In genomic region chr11:69075764-69076479, GRCm38 (mm10) we compare ENCODE assay signal across 19 mouse cellular contexts. TPM values are rescaled to one million over a fixed set of nuclear protein-coding genes. Genes with fewer than 3 reads are reported as not detected.
DNase-seq lines count a peak whose midpoint lies in the region; ATAC-seq and TF ChIP-seq lines count a peak whose summit lies in the region.
"Had no signal": no experiment of that assay in that cellular context is flagged by ENCODE, and none has a peak within 500 bp of the region (broad histone marks: within the 10 kb centered on the region; RNA-seq: fewer than 3 reads in every experiment).

No protein-coding gene starts in this region.

- ATAC-seq in liver, embryonic 13.5 days (ENCODE audit: low read depth): no peak
- ATAC-seq in liver, embryonic 12.5 days: no peak
- no peak for ATAC-seq in frontal cortex, adult (ENCODE audit: low TSS enrichment)
- no peak for ATAC-seq in hindbrain, postnatal 0 days
- ATAC-seq: forebrain, embryonic 13.5 days had no signal

- no peaks in the 10 kb centered on the region for H3K9me3 ChIP-seq in liver, embryonic 13.5 days (replicated peaks)
- no peaks in the 10 kb centered on the region for H3K9me3 ChIP-seq in liver, embryonic 12.5 days (replicated peaks)
- no peaks in the 10 kb centered on the region for H3K9me3 ChIP-seq in CH12.LX (replicated peaks; ENCODE audit: low read length)
- H3K9me3 ChIP-seq in hindbrain, postnatal 0 days (ENCODE audit: low read length): no peaks in the 10 kb centered on the region
- H3K9me3 ChIP-seq: forebrain, embryonic 13.5 days; hindbrain, embryonic 13.5 days; limb, embryonic 12.5 days; liver, embryonic 15.5 days had no signal

- H3K4me3 ChIP-seq in liver, embryonic 13.5 days (replicated peaks): no peak overlapping the region
- H3K4me3 ChIP-seq in liver, embryonic 12.5 days: no peak overlapping the region
- no peak overlapping the region for H3K4me3 ChIP-seq in CH12.LX (replicated peaks in 1 of 3; ENCODE audit: low read depth in 2 of 3, low read length in 2 of 3, poor library complexity in 1 of 3)
- H3K4me3 ChIP-seq in hindbrain, postnatal 0 days (ENCODE audit: low read length): no peak overlapping the region
- H3K4me3 ChIP-seq: forebrain, embryonic 13.5 days; hindbrain, embryonic 13.5 days; limb, embryonic 12.5 days; liver, embryonic 15.5 days had no signal

- H3K27me3 ChIP-seq in liver, embryonic 13.5 days: no peaks in the 10 kb centered on the region
- H3K27me3 ChIP-seq in liver, embryonic 12.5 days (replicated peaks): no peaks in the 10 kb centered on the region
- H3K27me3 ChIP-seq in CH12.LX (replicated peaks): peaks cover 2% of the 10 kb centered on the region
- no peaks in the 10 kb centered on the region for H3K27me3 ChIP-seq in hindbrain, postnatal 0 days (ENCODE audit: insufficient read depth, low read length)
- H3K27me3 ChIP-seq: forebrain, embryonic 13.5 days; hindbrain, embryonic 13.5 days; limb, embryonic 12.5 days; liver, embryonic 15.5 days had no signal

- no peak overlapping the region for H3K4me2 ChIP-seq in liver, embryonic 13.5 days
- no peak overlapping the region for H3K4me2 ChIP-seq in liver, embryonic 12.5 days
- H3K4me2 ChIP-seq in CH12.LX (ENCODE audit: insufficient read depth, low read depth, poor library complexity, severe bottlenecking): no peak overlapping the region
- H3K4me2 ChIP-seq in hindbrain, postnatal 0 days (ENCODE audit: low read depth, low read length): no peak overlapping the region
- H3K4me2 ChIP-seq: forebrain, embryonic 13.5 days; hindbrain, embryonic 13.5 days; limb, embryonic 12.5 days; liver, embryonic 15.5 days had no signal

- H3K27ac ChIP-seq in liver, embryonic 13.5 days: no peak overlapping the region
- H3K27ac ChIP-seq in liver, embryonic 12.5 days: no peak overlapping the region
- no peak overlapping the region for H3K27ac ChIP-seq in CH12.LX (ENCODE audit: insufficient read depth, low read depth)
- no peak overlapping the region for H3K27ac ChIP-seq in hindbrain, postnatal 0 days
- H3K27ac ChIP-seq: forebrain, embryonic 13.5 days; hindbrain, embryonic 13.5 days; limb, embryonic 12.5 days; liver, embryonic 15.5 days had no signal

- no peak for TF ChIP-seq POLR2A in CH12.LX (IDR thresholded peaks at IDR 0.05; ENCODE audit: low read depth, low read length)

- H3K79me2 ChIP-seq in CH12.LX (replicated peaks; ENCODE audit: control insufficient read depth, extremely low read depth, insufficient read depth, poor library complexity, severe bottlenecking): no peaks in the 10 kb centered on the region

- in situ Hi-C loops in CH12.LX (cut with MboI; ENCODE audit: low pct_ligation_motif_present, low pct_unique_long_range_greater_than_20kb, low sequenced_read_pairs): loop anchor here (25.0 kb wide), 1 partner anchor 936 kb away; the partner anchor contains the start of genes Acadvl, Dlg4 and Dvl2

- no peak for TF ChIP-seq CTCF in CH12.LX (conservative IDR thresholded peaks at IDR 0.05 in 1 of 2, IDR thresholded peaks at IDR 0.05 in 1 of 2; ENCODE audit: low read depth in 2 of 2, low read length in 2 of 2)
- TF ChIP-seq CTCF in hindbrain, postnatal 0 days (IDR thresholded peaks at IDR 0.05; ENCODE audit: low read depth): no peak

- H3K36me3 ChIP-seq in liver, embryonic 13.5 days: no peaks in the 10 kb centered on the region
- H3K36me3 ChIP-seq in liver, embryonic 12.5 days: no peaks in the 10 kb centered on the region
- no peaks in the 10 kb centered on the region for H3K36me3 ChIP-seq in CH12.LX (replicated peaks in 1 of 2; ENCODE audit: control insufficient read depth in 1 of 2, insufficient read depth in 1 of 2, low read length in 1 of 2)
- H3K36me3 ChIP-seq in hindbrain, postnatal 0 days (ENCODE audit: insufficient read depth, low read length): no peaks in the 10 kb centered on the region
- H3K36me3 ChIP-seq: hindbrain, embryonic 13.5 days; limb, embryonic 12.5 days; liver, embryonic 15.5 days had no signal

- no peak for TF ChIP-seq EP300 in CH12.LX (IDR thresholded peaks at IDR 0.05; ENCODE audit: low read length)

- TF ChIP-seq RAD21 in CH12.LX (IDR thresholded peaks at IDR 0.05; ENCODE audit: low read depth, low read length): no peak

- dilution Hi-C loops in CH12.LX (cut with MboI; ENCODE audit: extremely low pct_ligation_motif_present, extremely low pct_unique_long_range_greater_than_20kb, low sequenced_read_pairs): no loop called here

- H3K9ac ChIP-seq in liver, embryonic 13.5 days: no peak overlapping the region
- H3K9ac ChIP-seq in liver, embryonic 12.5 days: no peak overlapping the region
- no peak overlapping the region for H3K9ac ChIP-seq in CH12.LX (ENCODE audit: insufficient read depth, low read depth)
- no peak overlapping the region for H3K9ac ChIP-seq in hindbrain, postnatal 0 days (replicated peaks; ENCODE audit: low read length)
- H3K9ac ChIP-seq: forebrain, embryonic 13.5 days; hindbrain, embryonic 13.5 days; limb, embryonic 12.5 days; liver, embryonic 15.5 days had no signal

- peaks cover 45% of the 10 kb centered on the region for H3K4me1 ChIP-seq in liver, embryonic 13.5 days (replicated peaks)
- peaks cover 57% of the 10 kb centered on the region for H3K4me1 ChIP-seq in liver, embryonic 12.5 days
- H3K4me1 ChIP-seq in CH12.LX (ENCODE audit: control insufficient read depth in 1 of 2, insufficient read depth in 2 of 2): peaks cover 24 to 71% of the 10 kb centered on the region in 2 experiments
- H3K4me1 ChIP-seq in hindbrain, postnatal 0 days (ENCODE audit: insufficient read depth, low read length): peaks cover 6% of the 10 kb centered on the region; the same call in 1 of the 2 replicates

- 27% methylated on average over 9 of the region's 9 CpGs for WGBS in liver, embryonic 13.5 days (ENCODE audit: insufficient replicate concordance)
- 26% methylated on average over 9 of the region's 9 CpGs for WGBS in liver, embryonic 12.5 days (ENCODE audit: insufficient replicate concordance)
- WGBS in hindbrain, postnatal 0 days: 48% methylated on average over 8 of the region's 9 CpGs

- DNase-seq in cerebellum, adult 11 months: peak; percentile 6
- no peak for DNase-seq in cerebellum, postnatal 25 days
- peak; percentile 52 for DNase-seq in liver, embryonic 13.5 days
- peak; percentile 91 for DNase-seq in CH12.LX (ENCODE audit: extremely low read depth)
- DNase-seq in embryo, embryonic 10.5 days (ENCODE audit: low spot score): peak; percentile 71
- no peak for DNase-seq in hindbrain, postnatal 0 days (ENCODE audit: low spot score)
- DNase-seq: adrenal gland, postnatal 10 days; cerebellum, adult 11-12 months; cerebellum, postnatal 14 days; gastrocnemius, postnatal 25 days; kidney, postnatal 4 days; lung, postnatal 36 days; right cerebral cortex, postnatal 25 days had no signal

TF ChIP-seq in CH12.LX, 34 proteins besides CTCF, POLR2A, EP300 and RAD21 (continues in another document):
- no peak for TF ChIP-seq JUN (IDR thresholded peaks at IDR 0.05; ENCODE audit: insufficient read depth, low read depth, low read length)
- no peak for TF ChIP-seq NELFE (IDR thresholded peaks at IDR 0.05; ENCODE audit: low read depth, low read length)
- TF ChIP-seq HCFC1 (IDR thresholded peaks at IDR 0.05; ENCODE audit: low read depth, low read length): no peak
- peak; percentile 80; the same call in 1 of the 2 replicates for TF ChIP-seq ELF1 (IDR thresholded peaks at IDR 0.05; ENCODE audit: low read depth, low read length)
- no peak for TF ChIP-seq ZMIZ1 (IDR thresholded peaks at IDR 0.05; ENCODE audit: low read depth, low read length)

RNA-seq across cellular contexts. Expression of gene Tmem107, which starts 5.3 kb away (rescaled TPM):
- 30.8 and 31.7 TPM in 2 replicates for polyA plus RNA-seq in liver, embryonic 13.5 days (2015; fragmentation: Nextera tagmentation; extraction: Ambion mirVana)
- polyA plus RNA-seq in liver, embryonic 12.5 days (2016; fragmentation: Nextera tagmentation; extraction: Ambion mirVana): 32.0 and 34.8 TPM in 2 replicates
- total RNA-seq in CH12.LX (2012; rRNA removed): 24.4 and 30.1 TPM in 2 replicates
- 20.3 and 31.3 TPM in 2 replicates for total RNA-seq in CH12.LX (2014; rRNA removed)
- polyA plus RNA-seq in CH12.LX (2012; ENCODE audit: insufficient read length, low read depth): 13.4 and 22.6 TPM in 2 replicates
- total RNA-seq in hindbrain, postnatal 0 days (2014; rRNA removed): 68.9 and 135 TPM in 2 replicates
- 28.6 and 34.1 TPM in 2 replicates for polyA plus RNA-seq in hindbrain, postnatal 0 days (2015; fragmentation: Nextera tagmentation; extraction: Ambion mirVana)

RNA-seq across cellular contexts. Expression of gene Vamp2, which starts 12.4 kb away (rescaled TPM):
- 12.5 and 15.9 TPM in 2 replicates for polyA plus RNA-seq in liver, embryonic 13.5 days (2015; fragmentation: Nextera tagmentation; extraction: Ambion mirVana)
- 26.3 and 27.5 TPM in 2 replicates for polyA plus RNA-seq in liver, embryonic 12.5 days (2016; fragmentation: Nextera tagmentation; extraction: Ambion mirVana)
- total RNA-seq in CH12.LX (2012; rRNA removed) (8.0 and 8.2 TPM in 2 replicates), CH12.LX (2014; rRNA removed) (1.3 and 1.4 TPM in 2 replicates)
- 26.0 and 26.7 TPM in 2 replicates for polyA plus RNA-seq in CH12.LX (2012; ENCODE audit: insufficient read length, low read depth)
- 146 and 148 TPM in 2 replicates for total RNA-seq in hindbrain, postnatal 0 days (2014; rRNA removed)
- 417 and 489 TPM in 2 replicates for polyA plus RNA-seq in hindbrain, postnatal 0 days (2015; fragmentation: Nextera tagmentation; extraction: Ambion mirVana)

RNA-seq across cellular contexts. Expression of gene Borcs6, which starts 16.4 kb away (rescaled TPM):
- polyA plus RNA-seq in liver, embryonic 13.5 days (2015; fragmentation: Nextera tagmentation; extraction: Ambion mirVana): 3.5 TPM in 2 replicates
- polyA plus RNA-seq in liver, embryonic 12.5 days (2016; fragmentation: Nextera tagmentation; extraction: Ambion mirVana): 5.3 and 6.1 TPM in 2 replicates
- total RNA-seq in CH12.LX (2012; rRNA removed) (9.7 and 11.1 TPM in 2 replicates), CH12.LX (2014; rRNA removed) (5.1 and 7.3 TPM in 2 replicates)
- polyA plus RNA-seq in CH12.LX (2012; ENCODE audit: insufficient read length, low read depth): 5.4 and 6.2 TPM in 2 replicates
- 25.4 and 40.8 TPM in 2 replicates for total RNA-seq in hindbrain, postnatal 0 days (2014; rRNA removed)
- 21.3 and 21.9 TPM in 2 replicates for polyA plus RNA-seq in hindbrain, postnatal 0 days (2015; fragmentation: Nextera tagmentation; extraction: Ambion mirVana)

RNA-seq across cellular contexts. Expression of gene Per1, which starts 19.1 kb away (rescaled TPM):
- 1.9 TPM in 2 replicates for polyA plus RNA-seq in liver, embryonic 13.5 days (2015; fragmentation: Nextera tagmentation; extraction: Ambion mirVana)
- 2.5 and 4.0 TPM in 2 replicates for polyA plus RNA-seq in liver, embryonic 12.5 days (2016; fragmentation: Nextera tagmentation; extraction: Ambion mirVana)
- 11.5 and 11.8 TPM in 2 replicates for total RNA-seq in CH12.LX (2012; rRNA removed)
- 2.8 and 3.2 TPM in 2 replicates for total RNA-seq in CH12.LX (2014; rRNA removed)
- 37.9 and 38.3 TPM in 2 replicates for polyA plus RNA-seq in CH12.LX (2012; ENCODE audit: insufficient read length, low read depth)
- 24.4 and 27.1 TPM in 2 replicates for total RNA-seq in hindbrain, postnatal 0 days (2014; rRNA removed)
- 11.9 and 15.9 TPM in 2 replicates for polyA plus RNA-seq in hindbrain, postnatal 0 days (2015; fragmentation: Nextera tagmentation; extraction: Ambion mirVana)

RNA-seq across cellular contexts. Expression of gene Aurkb, which starts 30.5 kb away (rescaled TPM):
- 116 and 123 TPM in 2 replicates for polyA plus RNA-seq in liver, embryonic 13.5 days (2015; fragmentation: Nextera tagmentation; extraction: Ambion mirVana)
- 142 TPM in 2 replicates for polyA plus RNA-seq in liver, embryonic 12.5 days (2016; fragmentation: Nextera tagmentation; extraction: Ambion mirVana)
- total RNA-seq in CH12.LX (2012; rRNA removed) (170 and 177 TPM in 2 replicates), CH12.LX (2014; rRNA removed) (181 and 190 TPM in 2 replicates)
- 178 and 200 TPM in 2 replicates for polyA plus RNA-seq in CH12.LX (2012; ENCODE audit: insufficient read length, low read depth)
- total RNA-seq in hindbrain, postnatal 0 days (2014; rRNA removed): 15.9 and 21.6 TPM in 2 replicates
- 24.8 and 26.3 TPM in 2 replicates for polyA plus RNA-seq in hindbrain, postnatal 0 days (2015; fragmentation: Nextera tagmentation; extraction: Ambion mirVana)

Comparison
In these comparisons a context has a peak if more than half of its experiments do, and no peak if none do; other contexts are left out.
1. DNase-seq: peak in cerebellum, adult 11 months (single experiment), liver, embryonic 13.5 days (single experiment), CH12.LX (single experiment) and embryo, embryonic 10.5 days (single experiment); none in cerebellum, postnatal 25 days (0 of 2) and hindbrain, postnatal 0 days (single experiment).
2. RNA of gene Vamp2, which starts 12.4 kb away (polyA plus RNA-seq): 417 to 489 TPM in hindbrain, postnatal 0 days; 26.3 to 27.5 TPM in liver, embryonic 12.5 days, 26.0 to 26.7 TPM in CH12.LX and 12.5 to 15.9 TPM in liver, embryonic 13.5 days; every median in the first group is over 10 times any median in the second.